Mouse (Mus musculus): ENCODE data around the gene Efnb2. TPM values are rescaled to one million over a fixed set of nuclear protein-coding genes. Genes with fewer than 3 reads are reported as not detected.

Gene Efnb2
- polyA plus RNA-seq, 1 experiment from 2014 or later: 27.1 TPM

DNA sequence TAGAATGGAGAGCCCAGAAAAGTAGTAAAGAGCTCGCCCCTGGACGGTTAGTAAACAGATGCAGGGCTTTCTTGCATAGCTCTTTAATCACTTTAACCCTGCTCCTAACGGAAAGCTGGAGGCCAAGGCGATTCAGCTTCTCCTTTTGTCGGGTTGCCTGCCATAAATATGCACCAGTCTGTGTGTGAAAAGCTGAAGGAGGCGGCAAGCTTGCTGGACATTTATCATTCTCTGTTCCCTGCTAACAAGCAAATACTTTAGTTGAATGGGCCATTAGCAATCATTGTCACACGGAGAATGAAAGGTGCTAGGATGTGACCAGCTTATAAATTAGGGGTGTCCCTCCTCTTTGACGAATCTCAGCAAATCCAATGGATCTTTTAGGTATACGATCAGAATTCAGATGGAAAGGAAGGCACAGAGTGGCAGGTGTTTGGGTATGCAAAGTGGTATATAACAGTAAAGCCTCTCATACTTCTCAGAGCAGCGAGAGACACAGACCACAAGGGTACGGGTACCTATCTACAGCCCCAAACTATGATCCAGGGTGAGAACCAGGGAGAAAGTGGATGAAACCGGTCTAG, 7.0 kb downstream of the Efnb2 start:
- Histone ChIP-seq H3K4me2 (replicated peaks) (0 out of 2 replicates have a peak overlapping the region, but pooled peaks have one; percentile 84), H3K27me3 (no peaks in the 10 kb centered on the region), H3K27ac (replicated peaks) (peak overlapping the region; percentile 69), H3K36me3 (0 out of 2 replicates have a peak, but pooled peaks cover under 1% of the 10 kb centered on the region), H3K9ac (no peak overlapping the region), H3K9me3 (replicated peaks) (no peaks in the 10 kb centered on the region), H3K4me3 (replicated peaks) (no peak overlapping the region), H3K4me1 (peaks cover 85% of the 10 kb centered on the region)
- WGBS: 56% methylated on average over 12 of the region's 12 CpGs
- no peak for ATAC-seq (ENCODE audit: insufficient number of reproducible peaks, low FRiP score, low TSS enrichment, low read depth)

DNA sequence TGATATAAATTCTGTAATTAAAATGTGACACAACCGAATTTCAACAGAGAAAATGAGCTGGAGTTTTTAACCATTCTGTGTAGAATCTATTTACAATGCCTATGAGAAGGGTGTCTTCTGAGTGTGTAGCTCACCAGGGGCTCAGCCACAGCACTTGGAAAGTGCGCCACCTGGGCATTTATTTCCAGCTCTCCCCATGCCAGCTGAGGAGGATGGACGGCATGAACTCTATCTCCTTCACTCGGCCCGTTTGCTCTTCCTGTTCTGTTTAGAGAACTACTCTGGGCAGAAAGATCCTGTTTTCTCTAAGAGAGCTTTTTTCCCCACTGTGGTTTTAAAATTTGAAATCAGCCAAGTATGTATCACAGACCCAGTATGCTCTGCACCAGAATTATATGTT, 7.7 kb downstream of the Efnb2 start:
- Histone ChIP-seq H3K4me3 (replicated peaks) (no peak overlapping the region), H3K27ac (replicated peaks) (peak overlapping the region; percentile 69; the same call in 1 of the 2 replicates), H3K9me3 (replicated peaks) (no peaks in the 10 kb centered on the region), H3K36me3 (0 out of 2 replicates have a peak, but pooled peaks cover 3% of the 10 kb centered on the region), H3K4me1 (peaks cover 89% of the 10 kb centered on the region), H3K9ac (no peak overlapping the region), H3K27me3 (no peaks in the 10 kb centered on the region), H3K4me2 (replicated peaks) (0 out of 2 replicates have a peak overlapping the region, but pooled peaks have one; percentile 6)
- no peak; the same call in 1 of the 2 replicates for ATAC-seq (ENCODE audit: insufficient number of reproducible peaks, low FRiP score, low TSS enrichment, low read depth)
- 54% methylated on average over 5 of the region's 5 CpGs for WGBS

DNA sequence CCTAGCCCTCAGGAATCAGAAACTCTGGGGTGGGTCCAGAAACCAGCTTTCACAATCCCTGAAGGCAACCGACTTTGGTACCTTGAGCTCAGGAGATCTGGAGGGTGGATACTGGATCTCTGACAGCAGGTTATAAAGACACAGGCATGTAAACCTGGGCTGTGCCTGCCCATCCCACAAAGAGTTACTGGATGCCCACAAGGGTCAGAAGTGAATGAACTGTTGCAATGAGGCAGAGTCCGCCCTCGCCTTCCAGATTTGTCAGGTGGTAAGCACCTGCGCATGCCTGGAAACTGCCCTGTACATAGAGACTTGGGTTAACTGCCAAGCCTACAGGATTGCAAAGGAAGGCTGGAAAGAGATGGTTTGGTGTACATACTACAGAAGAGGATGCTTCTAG, 8.7 kb downstream of the Efnb2 start:
- WGBS: 76% methylated on average over 4 of the region's 4 CpGs
- no peak for ATAC-seq (ENCODE audit: insufficient number of reproducible peaks, low FRiP score, low TSS enrichment, low read depth)
- Histone ChIP-seq H3K9me3 (replicated peaks) (no peaks in the 10 kb centered on the region), H3K36me3 (0 out of 2 replicates have a peak, but pooled peaks cover 3% of the 10 kb centered on the region), H3K4me3 (replicated peaks) (no peak overlapping the region), H3K9ac (no peak overlapping the region), H3K27me3 (no peaks in the 10 kb centered on the region), H3K27ac (replicated peaks) (no peak overlapping the region), H3K4me1 (peaks cover 90% of the 10 kb centered on the region), H3K4me2 (replicated peaks) (no peak overlapping the region)

DNA sequence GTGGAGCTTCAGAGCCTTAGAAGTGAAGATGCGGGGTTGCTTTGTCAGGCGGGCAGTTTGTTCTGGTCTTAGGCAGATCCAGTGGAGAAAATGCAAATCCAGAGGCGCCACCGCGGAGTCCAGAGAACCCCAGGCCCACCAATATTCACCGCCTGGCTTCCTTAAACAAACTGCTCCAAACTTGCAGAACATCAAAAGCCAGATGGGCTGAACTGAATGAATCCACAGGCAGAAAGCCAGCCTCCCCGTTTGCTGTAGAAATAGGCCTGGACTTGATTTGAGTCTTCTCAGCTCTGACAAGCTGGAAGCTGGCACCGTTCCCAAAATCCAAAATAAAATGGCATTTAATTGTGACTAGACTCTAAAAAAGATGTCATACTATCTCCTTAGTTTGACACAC, 11.1 kb downstream of the Efnb2 start:
- Histone ChIP-seq H3K4me3 (replicated peaks) (no peak overlapping the region), H3K27me3 (no peaks in the 10 kb centered on the region), H3K4me2 (replicated peaks) (peak overlapping the region; percentile 22), H3K9ac (no peak overlapping the region), H3K36me3 (0 out of 2 replicates have a peak, but pooled peaks cover 3% of the 10 kb centered on the region), H3K9me3 (replicated peaks) (no peaks in the 10 kb centered on the region), H3K4me1 (peaks cover 74% of the 10 kb centered on the region), H3K27ac (replicated peaks) (peak overlapping the region; percentile 65)
- no peak for ATAC-seq (ENCODE audit: insufficient number of reproducible peaks, low FRiP score, low TSS enrichment, low read depth)
- 23% methylated on average over 8 of the region's 8 CpGs for WGBS

DNA sequence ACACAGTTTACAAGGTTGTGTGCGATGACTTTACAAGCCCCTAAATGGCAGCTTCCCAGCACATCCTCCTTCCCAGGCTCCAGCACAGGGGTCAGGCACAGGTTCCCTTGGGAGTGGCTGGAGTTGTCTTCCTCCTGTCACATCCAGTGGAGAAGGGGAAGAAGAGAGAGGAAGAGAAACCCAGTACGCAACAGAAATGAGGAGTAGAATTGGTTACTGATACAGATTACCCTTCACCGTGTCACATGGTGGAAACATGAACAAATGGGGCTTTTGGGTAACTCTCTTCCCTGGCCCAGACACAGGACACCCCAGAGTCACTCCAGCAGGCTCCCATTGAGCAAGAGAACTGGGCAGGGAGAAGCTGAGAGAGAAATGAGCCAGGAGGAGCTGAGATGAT, 11.5 kb downstream of the Efnb2 start:
- no peak overlapping the region for H3K4me3 ChIP-seq (replicated peaks)
- peak overlapping the region; percentile 65 for H3K27ac ChIP-seq (replicated peaks)
- 68% methylated on average over 3 of the region's 3 CpGs for WGBS
- H3K9me3 ChIP-seq (replicated peaks): no peaks in the 10 kb centered on the region
- H3K36me3 ChIP-seq: 0 out of 2 replicates have a peak, but pooled peaks cover 3% of the 10 kb centered on the region
- ATAC-seq (ENCODE audit: insufficient number of reproducible peaks, low FRiP score, low TSS enrichment, low read depth): no peak
- H3K4me2 ChIP-seq (replicated peaks): peak overlapping the region; percentile 22
- H3K9ac ChIP-seq: no peak overlapping the region
- H3K27me3 ChIP-seq: no peaks in the 10 kb centered on the region
- H3K4me1 ChIP-seq: peaks cover 71% of the 10 kb centered on the region

DNA sequence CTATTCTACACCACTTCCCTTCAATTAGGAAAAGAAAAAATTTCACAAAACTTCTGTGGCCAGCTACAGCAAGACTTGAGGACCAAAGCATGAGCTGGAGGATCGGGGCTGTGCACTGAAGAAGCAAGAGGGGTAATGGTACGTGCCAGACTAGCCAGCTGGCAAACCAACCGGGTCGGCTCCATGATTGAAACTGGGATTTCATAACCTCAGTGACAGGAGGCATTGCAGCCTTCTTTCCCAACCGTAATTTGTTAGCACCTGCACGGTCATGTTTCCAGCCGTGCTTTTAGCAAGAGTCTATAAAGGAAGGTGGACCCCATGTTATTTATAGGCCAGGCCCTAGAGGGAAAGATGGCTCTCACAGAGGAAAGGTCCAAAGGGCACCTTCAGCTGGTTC, 12.4 kb downstream of the Efnb2 start:
- WGBS: 76% methylated on average over 7 of the region's 7 CpGs
- Histone ChIP-seq H3K4me1 (peaks cover 63% of the 10 kb centered on the region), H3K36me3 (0 out of 2 replicates have a peak, but pooled peaks cover 3% of the 10 kb centered on the region), H3K9me3 (replicated peaks) (no peaks in the 10 kb centered on the region), H3K27me3 (no peaks in the 10 kb centered on the region), H3K4me2 (replicated peaks) (no peak overlapping the region), H3K27ac (replicated peaks) (peak overlapping the region; percentile 65), H3K9ac (no peak overlapping the region), H3K4me3 (replicated peaks) (no peak overlapping the region)
- ATAC-seq (ENCODE audit: insufficient number of reproducible peaks, low FRiP score, low TSS enrichment, low read depth): no peak

DNA sequence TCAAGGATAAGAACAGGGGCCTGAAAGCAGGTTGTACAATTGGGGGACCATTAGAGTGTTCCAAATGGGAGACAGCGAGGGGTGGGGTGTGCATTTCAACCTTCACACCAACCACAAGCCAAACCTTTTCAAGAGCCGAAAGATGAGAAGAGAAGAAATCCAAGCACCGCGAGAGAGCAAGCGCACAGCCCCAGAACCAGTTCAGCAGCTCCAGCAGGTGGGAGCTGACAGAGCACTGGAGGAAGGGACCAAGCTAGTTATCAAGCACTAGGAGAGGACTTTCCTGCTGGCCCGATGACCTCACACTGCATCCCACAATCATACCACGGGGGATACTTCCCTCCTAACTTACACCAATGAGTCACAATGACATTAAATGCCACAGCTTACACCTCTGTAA, 13.2 kb downstream of the Efnb2 start:
- Histone ChIP-seq H3K9me3 (replicated peaks) (no peaks in the 10 kb centered on the region), H3K27me3 (no peaks in the 10 kb centered on the region), H3K4me1 (peaks cover 55% of the 10 kb centered on the region), H3K4me3 (replicated peaks) (no peak overlapping the region), H3K4me2 (replicated peaks) (no peak overlapping the region), H3K9ac (no peak overlapping the region), H3K27ac (replicated peaks) (peak overlapping the region; percentile 63; the same call in 1 of the 2 replicates), H3K36me3 (0 out of 2 replicates have a peak, but pooled peaks cover 3% of the 10 kb centered on the region)
- peak; percentile 35; the same call in 1 of the 2 replicates for ATAC-seq (ENCODE audit: insufficient number of reproducible peaks, low FRiP score, low TSS enrichment, low read depth)
- 52% methylated on average over 7 of the region's 7 CpGs for WGBS

DNA sequence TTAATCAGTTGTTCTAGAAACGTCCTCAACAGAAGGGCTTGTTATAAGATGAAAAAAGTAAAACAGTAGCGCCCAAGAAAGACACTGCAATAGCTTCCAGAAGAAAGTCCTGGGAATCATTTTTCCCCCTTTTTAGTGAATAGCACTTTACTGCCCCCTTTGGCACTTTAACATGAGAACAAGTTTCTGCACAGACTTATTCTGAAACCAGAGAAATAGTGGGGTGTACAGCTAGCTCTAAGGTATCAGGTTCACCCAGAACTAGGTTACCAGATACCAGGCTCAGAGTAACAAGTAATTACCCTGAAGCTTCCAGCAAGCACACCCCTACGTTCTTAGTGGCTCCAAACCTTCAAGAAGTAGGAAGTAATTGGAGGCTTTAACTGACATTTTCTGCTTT, 13.7 kb downstream of the Efnb2 start:
- Histone ChIP-seq H3K4me3 (replicated peaks) (no peak overlapping the region), H3K4me1 (peaks cover 50% of the 10 kb centered on the region), H3K4me2 (replicated peaks) (no peak overlapping the region), H3K27me3 (no peaks in the 10 kb centered on the region), H3K36me3 (0 out of 2 replicates have a peak, but pooled peaks cover 3% of the 10 kb centered on the region), H3K9me3 (replicated peaks) (no peaks in the 10 kb centered on the region), H3K27ac (replicated peaks) (peak overlapping the region; percentile 63; the same call in 1 of the 2 replicates), H3K9ac (no peak overlapping the region)
- WGBS: 35% methylated on average over 3 of the region's 3 CpGs
- peak; percentile 52; the same call in 1 of the 2 replicates for ATAC-seq (ENCODE audit: insufficient number of reproducible peaks, low FRiP score, low TSS enrichment, low read depth)

DNA sequence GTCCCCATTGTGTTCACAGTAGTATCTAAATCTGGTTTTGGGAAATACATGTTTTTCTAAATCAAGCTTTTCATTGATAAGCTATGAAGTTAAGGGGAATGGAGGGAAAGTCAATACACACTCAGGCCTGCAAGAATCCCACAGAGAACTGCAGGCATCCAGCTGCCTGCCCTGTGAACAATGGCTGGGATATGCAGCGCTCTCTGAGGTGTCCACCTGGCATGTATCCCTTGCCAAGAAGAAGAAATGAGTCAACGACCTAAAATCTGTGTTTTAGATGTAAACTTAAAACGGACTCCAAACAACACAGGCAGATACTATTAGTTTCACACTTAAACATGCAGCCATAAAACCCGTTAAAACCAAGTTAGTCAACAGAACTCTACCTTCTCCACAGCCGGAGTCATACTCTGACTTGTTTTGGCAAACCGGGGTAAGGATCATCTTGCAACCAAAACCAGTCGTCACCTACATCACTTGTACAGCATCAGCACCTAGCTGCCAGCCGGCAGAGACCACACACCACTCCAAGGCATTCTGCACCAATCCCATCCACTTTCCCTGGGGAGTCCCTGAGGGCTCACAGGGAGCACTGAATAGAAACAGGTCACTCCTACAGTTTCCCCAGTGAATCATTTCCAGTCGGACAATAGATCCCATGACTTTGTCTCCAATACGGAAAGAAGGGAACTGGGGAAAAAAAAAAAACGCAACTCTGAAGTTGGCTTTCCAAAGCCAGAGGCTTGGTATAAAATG, 16.7 kb downstream of the Efnb2 start:
- H3K27ac ChIP-seq (replicated peaks): no peak overlapping the region
- H3K4me3 ChIP-seq (replicated peaks): no peak overlapping the region
- H3K9ac ChIP-seq: no peak overlapping the region
- H3K4me2 ChIP-seq (replicated peaks): no peak overlapping the region
- H3K36me3 ChIP-seq: 0 out of 2 replicates have a peak, but pooled peaks cover 3% of the 10 kb centered on the region
- no peaks in the 10 kb centered on the region for H3K9me3 ChIP-seq (replicated peaks)
- WGBS: 66% methylated on average over 11 of the region's 11 CpGs
- H3K4me1 ChIP-seq: peaks cover 23% of the 10 kb centered on the region
- no peak for ATAC-seq (ENCODE audit: insufficient number of reproducible peaks, low FRiP score, low TSS enrichment, low read depth)
- H3K27me3 ChIP-seq: no peaks in the 10 kb centered on the region

DNA sequence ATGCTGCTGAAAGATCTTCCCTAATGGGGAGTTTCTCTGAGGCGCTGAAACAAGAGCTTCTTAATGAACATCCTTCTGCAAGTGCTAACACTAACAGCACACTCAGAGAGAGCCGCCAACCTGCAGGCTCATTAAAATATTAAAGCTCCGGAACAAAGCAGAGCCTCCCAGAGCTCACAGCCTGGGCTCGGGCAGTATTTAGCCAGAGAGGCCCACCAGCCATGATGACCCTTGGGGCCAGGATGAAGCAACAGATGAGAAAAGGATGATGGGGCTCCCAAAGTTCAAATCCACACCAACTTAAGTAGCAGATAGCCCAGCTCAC, 20.8 kb downstream of the Efnb2 start:
- peaks cover 6% of the 10 kb centered on the region; the same call in 1 of the 2 replicates for H3K36me3 ChIP-seq

DNA sequence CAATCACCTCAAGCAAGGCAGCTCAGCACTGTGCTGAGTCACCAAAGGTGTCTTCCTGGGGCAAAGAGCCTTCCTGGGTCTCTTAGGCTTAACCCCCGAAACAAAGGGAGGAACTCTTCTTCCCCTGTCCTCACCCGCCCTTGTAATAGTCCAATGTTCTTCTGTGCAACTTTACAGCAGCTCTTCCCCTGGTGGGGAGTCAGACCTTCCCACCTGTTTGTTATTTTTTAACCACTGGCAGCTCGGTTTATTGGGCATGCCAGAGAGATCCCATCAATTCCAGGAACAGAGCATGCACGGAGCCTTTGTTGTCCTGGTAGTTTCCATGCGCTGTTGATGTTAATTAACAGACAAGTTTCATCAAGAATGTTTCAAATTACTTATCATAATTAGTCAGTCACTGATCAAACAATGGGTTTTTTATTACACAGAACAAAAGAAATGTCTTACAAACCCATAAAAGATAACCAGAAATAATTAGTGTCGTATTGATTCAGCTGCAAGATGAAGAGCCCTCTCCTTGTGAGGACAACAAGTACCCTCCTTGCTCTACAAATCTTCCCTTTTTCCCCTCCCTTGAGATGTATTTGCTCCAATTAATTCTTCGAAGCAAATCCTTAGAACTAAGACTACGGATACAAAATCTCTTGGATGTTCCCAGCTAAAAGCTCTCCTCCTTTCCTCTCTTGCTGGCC, 21.3 kb downstream of the Efnb2 start:
- H3K9ac ChIP-seq: no peak overlapping the region
- ATAC-seq (ENCODE audit: insufficient number of reproducible peaks, low FRiP score, low TSS enrichment, low read depth): no peak
- 44% methylated on average over 8 of the region's 8 CpGs for WGBS
- H3K9me3 ChIP-seq (replicated peaks): no peaks in the 10 kb centered on the region
- H3K27ac ChIP-seq (replicated peaks): no peak overlapping the region
- no peaks in the 10 kb centered on the region; the same call in 1 of the 2 replicates for H3K4me1 ChIP-seq
- H3K4me2 ChIP-seq (replicated peaks): no peak overlapping the region
- peaks cover 6% of the 10 kb centered on the region; the same call in 1 of the 2 replicates for H3K36me3 ChIP-seq
- H3K4me3 ChIP-seq (replicated peaks): no peak overlapping the region
- H3K27me3 ChIP-seq: no peaks in the 10 kb centered on the region

More for the DNA sequence above, 20.8 kb downstream of the Efnb2 start:
- Histone ChIP-seq H3K27me3 (no peaks in the 10 kb centered on the region), H3K4me1 (no peaks in the 10 kb centered on the region; the same call in 1 of the 2 replicates), H3K4me3 (replicated peaks) (no peak overlapping the region), H3K27ac (replicated peaks) (no peak overlapping the region), H3K4me2 (replicated peaks) (no peak overlapping the region), H3K9ac (no peak overlapping the region), H3K9me3 (replicated peaks) (no peaks in the 10 kb centered on the region)
- WGBS: 30% methylated on average over 4 of the region's 4 CpGs
- no peak for ATAC-seq (ENCODE audit: insufficient number of reproducible peaks, low FRiP score, low TSS enrichment, low read depth)

Data from embryonic facial prominence, embryonic 15.5 days (tissue).